ENCODE assay signal across 16 mouse cellular contexts in the genomic region with DNA sequence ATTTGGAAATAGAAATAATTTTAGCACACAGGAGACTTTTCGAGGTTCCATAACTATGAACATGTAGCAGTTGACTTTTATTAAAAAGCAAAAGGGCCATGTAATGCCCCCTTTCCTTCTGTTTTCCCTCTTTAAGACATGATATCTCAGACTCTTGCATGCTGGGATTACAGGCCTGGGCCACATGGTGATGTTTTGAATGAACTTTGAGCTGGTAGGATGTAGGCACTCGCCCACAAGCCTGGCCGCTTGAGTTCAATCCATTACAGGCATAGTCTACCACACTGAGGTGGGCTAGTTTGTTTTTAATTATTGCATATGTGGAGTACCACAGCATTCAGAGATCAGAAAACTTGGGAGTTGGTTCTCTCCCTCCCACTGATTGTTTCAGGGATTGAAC.
"Had no signal": no experiment of that assay in that cellular context is flagged by ENCODE, and none has a peak within 500 bp of the region (broad histone marks: within the 10 kb centered on the region; RNA-seq: fewer than 3 reads in every experiment).

No protein-coding gene starts in this region.

- H3K4me3 ChIP-seq: neural tube, embryonic 13.5 days; neural tube, embryonic 15.5 days; stomach, embryonic 15.5 days had no signal

- H3K4me2 ChIP-seq: neural tube, embryonic 13.5 days; neural tube, embryonic 15.5 days; stomach, embryonic 15.5 days had no signal

- H3K4me1 ChIP-seq: neural tube, embryonic 13.5 days; neural tube, embryonic 15.5 days; stomach, embryonic 15.5 days had no signal

- DNase-seq: retina, postnatal 1 day; right cerebral cortex, adult 18-20 months; right cerebral cortex, postnatal 14 days; right cerebral cortex, postnatal 25 days; right cerebral cortex, postnatal 4 days; spleen, adult 18-20 months; thymus, adult 18-20 months; thymus, adult 2 months; thymus, postnatal 14 days; thymus, postnatal 25 days; thymus, postnatal 36 days; thymus, postnatal 4 days had no signal

- H3K9me3 ChIP-seq: neural tube, embryonic 13.5 days; neural tube, embryonic 15.5 days; stomach, embryonic 15.5 days had no signal

- H3K27me3 ChIP-seq: neural tube, embryonic 13.5 days; neural tube, embryonic 15.5 days; stomach, embryonic 15.5 days had no signal

- H3K27ac ChIP-seq: neural tube, embryonic 13.5 days; neural tube, embryonic 15.5 days; stomach, embryonic 15.5 days; stomach, postnatal 0 days had no signal

- H3K36me3 ChIP-seq: neural tube, embryonic 13.5 days; neural tube, embryonic 15.5 days had no signal

- H3K9ac ChIP-seq: neural tube, embryonic 13.5 days; neural tube, embryonic 15.5 days; stomach, embryonic 15.5 days had no signal
